20 mouse cellular contexts compared by ENCODE assay signal in genomic region chr17:88072047-88072446, GRCm38 (mm10). TPM values are rescaled to one million over a fixed set of nuclear protein-coding genes. Genes with fewer than 3 reads are reported as not detected.
DNase-seq lines count a peak whose midpoint lies in the region; ATAC-seq and TF ChIP-seq lines count a peak whose summit lies in the region.
"Had no signal": no experiment of that assay in that cellular context is flagged by ENCODE, and none has a peak within 500 bp of the region (broad histone marks: within the 10 kb centered on the region; RNA-seq: fewer than 3 reads in every experiment).

No protein-coding gene starts in this region.

- TF ChIP-seq EP300 in liver, postnatal 0 days (IDR thresholded peaks at IDR 0.05; ENCODE audit: low read depth) = no peak
- peak; percentile 91 to 94 for TF ChIP-seq EP300 in MEL (IDR thresholded peaks at IDR 0.05; ENCODE audit: low read depth in 1 of 2, low read length in 2 of 2)

- no peaks in the 10 kb centered on the region for H3K27me3 ChIP-seq in liver, embryonic 11.5 days (replicated peaks; ENCODE audit: control insufficient read depth, insufficient read depth, low read length)
- no peaks in the 10 kb centered on the region for H3K27me3 ChIP-seq in liver, postnatal 0 days (ENCODE audit: insufficient read depth, low read length)
- no peaks in the 10 kb centered on the region for H3K27me3 ChIP-seq in MEL (ENCODE audit: control insufficient read depth in 1 of 2, insufficient read depth in 2 of 2, low read length in 2 of 2)
- H3K27me3 ChIP-seq: embryonic facial prominence, embryonic 15.5 days; forebrain, embryonic 15.5 days; heart, embryonic 13.5 days; hindbrain, embryonic 15.5 days had no signal

- no peak for TF ChIP-seq RAD21 in MEL (IDR thresholded peaks at IDR 0.05; ENCODE audit: low read depth, low read length)

- DNase-seq in liver, embryonic 11.5 days (ENCODE audit: low spot score) = no peak
- DNase-seq in liver, postnatal 0 days = no peak
- peak; percentile 71 for DNase-seq in MEL (ENCODE audit: low read depth, low spot score)
- no peak for DNase-seq in layer of hippocampus, postnatal 14 days (ENCODE audit: low spot score in 2 of 2)
- no peak for DNase-seq in adrenal gland, postnatal 36 days
- DNase-seq: adrenal gland, adult 2 months; adrenal gland, postnatal 25 days; cerebellum, adult 2 months; cerebellum, postnatal 10 days; embryo, embryonic 11 days; gastrocnemius, postnatal 36 days; heart, postnatal 36 days had no signal

- no peak overlapping the region for H3K9ac ChIP-seq in liver, embryonic 11.5 days (ENCODE audit: low read depth, low read length)
- H3K9ac ChIP-seq in liver, postnatal 0 days (replicated peaks) = no peak overlapping the region
- H3K9ac ChIP-seq in MEL (ENCODE audit: control insufficient read depth, low read depth, low read length, poor library complexity, severe bottlenecking) = no peak overlapping the region
- H3K9ac ChIP-seq: embryonic facial prominence, embryonic 15.5 days; forebrain, embryonic 15.5 days; heart, embryonic 13.5 days; hindbrain, embryonic 15.5 days had no signal

- 62% methylated on average over 7 of the region's 7 CpGs for WGBS in liver, embryonic 11.5 days
- WGBS in liver, postnatal 0 days (ENCODE audit: insufficient replicate concordance) = 54% methylated on average over 7 of the region's 7 CpGs

- no peak overlapping the region for H3K27ac ChIP-seq in liver, embryonic 11.5 days (ENCODE audit: low read depth, low read length)
- no peak overlapping the region for H3K27ac ChIP-seq in liver, postnatal 0 days (ENCODE audit: low read depth)
- no peak overlapping the region for H3K27ac ChIP-seq in MEL (ENCODE audit: control insufficient read depth, low read depth, low read length)
- H3K27ac ChIP-seq: embryonic facial prominence, embryonic 15.5 days; forebrain, embryonic 10.5 days; forebrain, embryonic 15.5 days; heart, embryonic 13.5 days; hindbrain, embryonic 15.5 days had no signal

- 0 out of 2 replicates have a peak, but pooled peaks cover 3% of the 10 kb centered on the region for H3K79me2 ChIP-seq in MEL (ENCODE audit: control insufficient read depth, insufficient read depth, low read length, poor library complexity)

- H3K36me3 ChIP-seq in liver, embryonic 11.5 days (ENCODE audit: control insufficient read depth, insufficient read depth, low read length) = no peaks in the 10 kb centered on the region
- no peaks in the 10 kb centered on the region for H3K36me3 ChIP-seq in liver, postnatal 0 days (replicated peaks; ENCODE audit: insufficient read depth, low read length)
- peaks cover 0 to 16% of the 10 kb centered on the region in 2 experiments; a peak in 2 of 4 replicates for H3K36me3 ChIP-seq in MEL (ENCODE audit: control insufficient read depth in 1 of 2, insufficient read depth in 2 of 2, low read length in 2 of 2)
- H3K36me3 ChIP-seq: embryonic facial prominence, embryonic 15.5 days; forebrain, embryonic 10.5 days; forebrain, embryonic 15.5 days; heart, embryonic 13.5 days; hindbrain, embryonic 15.5 days had no signal

- 0 out of 2 replicates have a peak, but pooled peaks have one; percentile 46 for ATAC-seq in liver, embryonic 11.5 days (replicated peaks; ENCODE audit: low FRiP score)
- ATAC-seq in liver, postnatal 0 days = no peak
- peak; percentile 27; the same call in 1 of the 2 replicates for ATAC-seq in granulocyte monocyte progenitor cell, adult 5-6 weeks (replicated peaks; ENCODE audit: poor library complexity, severe bottlenecking)
- ATAC-seq in megakaryocyte-erythroid progenitor cell, adult 5-6 weeks (replicated peaks; ENCODE audit: low FRiP score, low TSS enrichment, poor library complexity, severe bottlenecking) = peak; percentile 87
- ATAC-seq: forebrain, embryonic 15.5 days had no signal

- no peak overlapping the region for H3K4me3 ChIP-seq in liver, embryonic 11.5 days (ENCODE audit: low read depth, low read length)
- no peak overlapping the region for H3K4me3 ChIP-seq in liver, postnatal 0 days (ENCODE audit: low read depth, low read length)
- H3K4me3 ChIP-seq in MEL (ENCODE audit: control insufficient read depth in 1 of 2, insufficient read depth in 1 of 2, low read depth in 2 of 2, low read length in 2 of 2) = no peak overlapping the region
- H3K4me3 ChIP-seq: embryonic facial prominence, embryonic 15.5 days; erythroblast, embryonic 14.5 days; forebrain, embryonic 10.5 days; forebrain, embryonic 15.5 days; heart, embryonic 13.5 days; hindbrain, embryonic 15.5 days had no signal

- 0 out of 2 replicates have a peak, but pooled peaks cover 4% of the 10 kb centered on the region for H3K4me1 ChIP-seq in liver, embryonic 11.5 days (replicated peaks; ENCODE audit: control insufficient read depth, insufficient read depth, low read length)
- no peaks in the 10 kb centered on the region for H3K4me1 ChIP-seq in liver, postnatal 0 days (ENCODE audit: insufficient read depth)
- peaks cover 0 to 14% of the 10 kb centered on the region in 2 experiments; a peak in 2 of 4 replicates for H3K4me1 ChIP-seq in MEL (ENCODE audit: control insufficient read depth in 1 of 2, insufficient read depth in 2 of 2, low read length in 2 of 2)
- H3K4me1 ChIP-seq: embryonic facial prominence, embryonic 15.5 days; forebrain, embryonic 10.5 days had no signal

- H3K9me3 ChIP-seq in liver, embryonic 11.5 days (ENCODE audit: control insufficient read depth, low read length) = no peaks in the 10 kb centered on the region
- H3K9me3 ChIP-seq in liver, postnatal 0 days (ENCODE audit: low read length) = no peaks in the 10 kb centered on the region
- H3K9me3 ChIP-seq in MEL (replicated peaks; ENCODE audit: insufficient read depth, low read length) = no peaks in the 10 kb centered on the region
- H3K9me3 ChIP-seq: embryonic facial prominence, embryonic 15.5 days; forebrain, embryonic 10.5 days; forebrain, embryonic 15.5 days; heart, embryonic 13.5 days; hindbrain, embryonic 15.5 days had no signal

- no peak for TF ChIP-seq POLR2A in MEL (IDR thresholded peaks at IDR 0.05; ENCODE audit: control insufficient read depth in 1 of 2, insufficient read depth in 1 of 2, low read depth in 1 of 2, low read length in 2 of 2, poor library complexity in 1 of 2)

- no peak for TF ChIP-seq CTCF in liver, postnatal 0 days (IDR thresholded peaks at IDR 0.05; ENCODE audit: low read depth)
- TF ChIP-seq CTCF in MEL (IDR thresholded peaks at IDR 0.05 in 2 of 3, conservative IDR thresholded peaks at IDR 0.05 in 1 of 3; ENCODE audit: control insufficient read depth in 1 of 3, insufficient read depth in 1 of 3, low read depth in 2 of 3, low read length in 3 of 3, poor library complexity in 1 of 3, severe bottlenecking in 1 of 3) = no peak

- H3K4me2 ChIP-seq in liver, embryonic 11.5 days = no peak overlapping the region
- H3K4me2 ChIP-seq in liver, postnatal 0 days (ENCODE audit: low read depth, low read length) = no peak overlapping the region
- H3K4me2 ChIP-seq: embryonic facial prominence, embryonic 15.5 days; forebrain, embryonic 15.5 days; heart, embryonic 13.5 days; hindbrain, embryonic 15.5 days had no signal

TF ChIP-seq in MEL, 35 proteins besides CTCF, POLR2A, EP300 and RAD21 (continues in another document):
- peak; percentile 70; the same call in 1 of the 2 replicates for TF ChIP-seq MAFK (IDR thresholded peaks at IDR 0.05; ENCODE audit: borderline replicate concordance, low read depth, low read length)
- no peak for TF ChIP-seq MYB (IDR thresholded peaks at IDR 0.05; ENCODE audit: low read depth, low read length)
- TF ChIP-seq NRF1 (IDR thresholded peaks at IDR 0.05; ENCODE audit: insufficient read depth, low read depth, low read length, poor library complexity, severe bottlenecking) = no peak
- peak; percentile 46; the same call in 1 of the 2 replicates for TF ChIP-seq MEF2A (IDR thresholded peaks at IDR 0.05; ENCODE audit: extremely low read depth, insufficient replicate concordance, low read depth, low read length, poor library complexity, severe bottlenecking)
- TF ChIP-seq UBTF (IDR thresholded peaks at IDR 0.05; ENCODE audit: borderline replicate concordance, insufficient read depth, low read depth, low read length) = no peak
- no peak for TF ChIP-seq USF2 (IDR thresholded peaks at IDR 0.05; ENCODE audit: borderline replicate concordance in 1 of 2, insufficient read depth in 1 of 2, low read depth in 1 of 2, low read length in 2 of 2)
- TF ChIP-seq TAL1 (IDR thresholded peaks at IDR 0.05; ENCODE audit: low read length) = 0 out of 2 replicates have a peak, but pooled peaks have one; percentile 28
- TF ChIP-seq GATA1 (IDR thresholded peaks at IDR 0.05; ENCODE audit: low read depth, low read length) = peak; percentile 98
- TF ChIP-seq ELF1 (IDR thresholded peaks at IDR 0.05; ENCODE audit: low read depth, low read length) = no peak
- TF ChIP-seq GABPA (IDR thresholded peaks at IDR 0.05; ENCODE audit: low read depth, low read length) = no peak
- no peak for TF ChIP-seq E2F4 (IDR thresholded peaks at IDR 0.05; ENCODE audit: borderline replicate concordance, low read depth, low read length)
- no peak for TF ChIP-seq ZKSCAN1 (IDR thresholded peaks at IDR 0.05; ENCODE audit: low read depth, low read length)
- no peak for TF ChIP-seq POLR2AphosphoS5 (IDR thresholded peaks at IDR 0.05; ENCODE audit: borderline replicate concordance, low read depth, low read length)
- no peak for TF ChIP-seq ZMIZ1 (IDR thresholded peaks at IDR 0.05; ENCODE audit: low read depth, low read length)
- TF ChIP-seq ZNF384 (IDR thresholded peaks at IDR 0.05; ENCODE audit: low read depth, low read length) = peak; percentile 46; the same call in 1 of the 2 replicates
- TF ChIP-seq MYC (IDR thresholded peaks at IDR 0.05; ENCODE audit: low read depth, low read length) = 0 out of 2 replicates have a peak, but pooled peaks have one; percentile 60
- TF ChIP-seq MXI1 (IDR thresholded peaks at IDR 0.05; ENCODE audit: low read depth, low read length) = peak; percentile 73; the same call in 1 of the 2 replicates
- no peak for TF ChIP-seq HCFC1 (IDR thresholded peaks at IDR 0.05; ENCODE audit: low read depth, low read length)
- no peak for TF ChIP-seq ZC3H11A (IDR thresholded peaks at IDR 0.05; ENCODE audit: low read depth, low read length)

RNA-seq across cellular contexts. Expression of gene Fbxo11, which starts 7.0 kb away (rescaled TPM):
- polyA plus RNA-seq in liver, embryonic 11.5 days (2014; fragmentation: Nextera tagmentation; extraction: Ambion mirVana) = 12.4 and 14.0 TPM in 2 replicates
- polyA plus RNA-seq in liver, postnatal 0 days (2015; fragmentation: Nextera tagmentation; extraction: Ambion mirVana) = 4.1 and 4.7 TPM in 2 replicates
- 9.4 and 14.1 TPM in 2 replicates for total RNA-seq in MEL (2012; rRNA removed)
- 10 to 100 TPM; 17.5 to 91.4 TPM for polyA plus RNA-seq in MEL (2012; ENCODE audit: insufficient read depth in 1 of 2, insufficient read length in 2 of 2, low read depth in 1 of 2, low replicate concordance in 2 of 2, missing spikeins in 1 of 2)
- 22.0 and 23.1 TPM in 2 replicates for total RNA-seq in granulocyte monocyte progenitor cell, adult 5-6 weeks (2014; fragmentation: Nextera tagmentation)
- total RNA-seq in granulocyte monocyte progenitor cell, adult 5-6 weeks (2017) = 17.5 and 24.6 TPM in 2 replicates
- total RNA-seq in megakaryocyte-erythroid progenitor cell, adult 5-6 weeks (2014; fragmentation: Nextera tagmentation) = 16.9 and 21.7 TPM in 2 replicates
- total RNA-seq in megakaryocyte-erythroid progenitor cell, adult 5-6 weeks (2017) = 21.2 and 24.3 TPM in 2 replicates
- 100 to 1,000 TPM; 114 to 117 TPM for total RNA-seq in layer of hippocampus, postnatal 14 days (2021)
- total RNA-seq in adrenal gland, postnatal 36 days (2021) = 10 to 100 TPM; 58.2 to 63.6 TPM
